Comparison of ENCODE assay signal across 8 mouse cellular contexts in the genomic region with DNA sequence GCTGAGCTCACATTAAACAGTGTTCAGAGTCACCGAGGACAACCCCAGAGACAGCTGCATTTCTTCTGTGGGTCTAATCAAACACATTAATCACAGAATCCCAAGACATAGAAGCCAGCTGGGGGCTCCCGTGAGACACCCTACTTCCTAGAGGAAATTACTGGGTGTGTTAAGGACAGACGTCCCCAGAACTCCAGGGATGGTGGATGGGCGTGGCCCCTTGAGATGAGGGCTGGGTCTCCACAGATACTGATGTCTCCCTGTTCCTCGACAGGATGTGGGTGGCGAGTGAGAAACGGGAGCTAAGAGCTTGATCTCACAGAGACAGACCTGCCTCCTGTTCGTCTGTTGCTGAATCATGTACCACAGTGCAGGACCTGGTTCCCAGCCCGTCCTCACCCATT. TPM values are rescaled to one million over a fixed set of nuclear protein-coding genes. Genes with fewer than 3 reads are reported as not detected.
DNase-seq lines count a peak whose midpoint lies in the region; ATAC-seq and TF ChIP-seq lines count a peak whose summit lies in the region.

No protein-coding gene starts in this region.

- DNase-seq in right cerebral cortex, adult 18-20 months = peak; percentile 66
- no peak for DNase-seq in right cerebral cortex, postnatal 4 days
- peak; percentile 37 for DNase-seq in forebrain, postnatal 0 days
- no peak for DNase-seq in hindbrain, embryonic 14.5 days (ENCODE audit: low spot score)
- DNase-seq in limb, embryonic 10.5 days (ENCODE audit: low spot score) = no peak
- DNase-seq in midbrain, postnatal 0 days (ENCODE audit: low spot score) = no peak
- DNase-seq in testis, postnatal 10 days (ENCODE audit: low spot score) = no peak
- no peak for DNase-seq in ovary, adult 18-20 months (ENCODE audit: low spot score)

- peaks cover 10% of the 10 kb centered on the region for H3K27me3 ChIP-seq in forebrain, postnatal 0 days (ENCODE audit: insufficient read depth, low read length)
- peaks cover 26% of the 10 kb centered on the region for H3K27me3 ChIP-seq in hindbrain, embryonic 14.5 days (ENCODE audit: control insufficient read depth, insufficient read depth, low read length)
- peaks cover 84% of the 10 kb centered on the region for H3K27me3 ChIP-seq in limb, embryonic 10.5 days (ENCODE audit: low read depth, poor library complexity, severe bottlenecking)
- peaks cover 10% of the 10 kb centered on the region for H3K27me3 ChIP-seq in midbrain, postnatal 0 days (ENCODE audit: insufficient read depth, low read length)

- no peak overlapping the region for H3K27ac ChIP-seq in forebrain, postnatal 0 days (ENCODE audit: low read depth, low read length)
- H3K27ac ChIP-seq in hindbrain, embryonic 14.5 days = no peak overlapping the region
- H3K27ac ChIP-seq in limb, embryonic 10.5 days = no peak overlapping the region
- no peak overlapping the region for H3K27ac ChIP-seq in midbrain, postnatal 0 days (ENCODE audit: low read depth, low read length)

- 11% methylated on average over 9 of the region's 9 CpGs for WGBS in forebrain, postnatal 0 days
- 6% methylated on average over 9 of the region's 9 CpGs for WGBS in hindbrain, embryonic 14.5 days
- 8% methylated on average over 9 of the region's 9 CpGs for WGBS in limb, embryonic 10.5 days
- 11% methylated on average over 9 of the region's 9 CpGs for WGBS in midbrain, postnatal 0 days

- H3K9ac ChIP-seq in forebrain, postnatal 0 days = no peak overlapping the region
- H3K9ac ChIP-seq in hindbrain, embryonic 14.5 days = peak overlapping the region; percentile 37; the same call in 1 of the 2 replicates
- no peak overlapping the region for H3K9ac ChIP-seq in midbrain, postnatal 0 days (replicated peaks; ENCODE audit: low read length, poor library complexity, severe bottlenecking)

- H3K4me2 ChIP-seq in forebrain, postnatal 0 days (ENCODE audit: low read depth) = peak overlapping the region; percentile 38; the same call in 1 of the 2 replicates
- H3K4me2 ChIP-seq in hindbrain, embryonic 14.5 days (replicated peaks) = peak overlapping the region; percentile 34
- peak overlapping the region; percentile 39 for H3K4me2 ChIP-seq in midbrain, postnatal 0 days (ENCODE audit: low read depth, low read length, poor library complexity, severe bottlenecking)

- H3K4me1 ChIP-seq in forebrain, postnatal 0 days (ENCODE audit: insufficient read depth) = 0 out of 2 replicates have a peak, but pooled peaks cover 6% of the 10 kb centered on the region
- H3K4me1 ChIP-seq in hindbrain, embryonic 14.5 days (replicated peaks; ENCODE audit: control insufficient read depth, insufficient read depth, low read length) = peaks cover 20% of the 10 kb centered on the region
- H3K4me1 ChIP-seq in limb, embryonic 10.5 days = peaks cover 22% of the 10 kb centered on the region
- H3K4me1 ChIP-seq in midbrain, postnatal 0 days (ENCODE audit: insufficient read depth, low read length) = 0 out of 2 replicates have a peak, but pooled peaks cover 5% of the 10 kb centered on the region

- TF ChIP-seq CTCF in forebrain, postnatal 0 days (IDR thresholded peaks at IDR 0.05; ENCODE audit: low read depth) = no peak; the same call in 1 of the 2 replicates
- no peak for TF ChIP-seq CTCF in midbrain, postnatal 0 days (IDR thresholded peaks at IDR 0.05)

- no peaks in the 10 kb centered on the region for H3K9me3 ChIP-seq in forebrain, postnatal 0 days (ENCODE audit: low read length)
- H3K9me3 ChIP-seq in hindbrain, embryonic 14.5 days (ENCODE audit: control insufficient read depth, low read length) = no peaks in the 10 kb centered on the region
- H3K9me3 ChIP-seq in limb, embryonic 10.5 days (replicated peaks) = no peaks in the 10 kb centered on the region
- H3K9me3 ChIP-seq in midbrain, postnatal 0 days (ENCODE audit: low read length) = no peaks in the 10 kb centered on the region

- 0 out of 2 replicates have a peak overlapping the region, but pooled peaks have one; percentile 13 for H3K4me3 ChIP-seq in forebrain, postnatal 0 days (ENCODE audit: low read depth, low read length)
- H3K4me3 ChIP-seq in hindbrain, embryonic 14.5 days (replicated peaks; ENCODE audit: low read length) = no peak overlapping the region
- peak overlapping the region; percentile 46; the same call in 1 of the 2 replicates for H3K4me3 ChIP-seq in limb, embryonic 10.5 days
- no peak overlapping the region for H3K4me3 ChIP-seq in midbrain, postnatal 0 days (ENCODE audit: low read depth, low read length)

- H3K36me3 ChIP-seq in forebrain, postnatal 0 days (ENCODE audit: insufficient read depth) = no peaks in the 10 kb centered on the region
- H3K36me3 ChIP-seq in hindbrain, embryonic 14.5 days (replicated peaks; ENCODE audit: control insufficient read depth, insufficient read depth) = no peaks in the 10 kb centered on the region
- H3K36me3 ChIP-seq in limb, embryonic 10.5 days = no peaks in the 10 kb centered on the region
- H3K36me3 ChIP-seq in midbrain, postnatal 0 days (ENCODE audit: insufficient read depth, low read length) = no peaks in the 10 kb centered on the region

- ATAC-seq in forebrain, postnatal 0 days = peak; percentile 42; the same call in 1 of the 2 replicates
- ATAC-seq in hindbrain, embryonic 14.5 days (ENCODE audit: low FRiP score) = no peak
- ATAC-seq in midbrain, postnatal 0 days (ENCODE audit: low FRiP score) = no peak

RNA-seq across cellular contexts. Expression of a gene that starts 17.7 kb away (rescaled TPM):
- 0.77 TPM in 1 of 2 replicates, not detected in the other for total RNA-seq in forebrain, postnatal 0 days (2014; rRNA removed)
- 0.27 TPM in 1 of 2 replicates, not detected in the other for polyA plus RNA-seq in forebrain, postnatal 0 days (2015; fragmentation: Nextera tagmentation; extraction: Ambion mirVana)
- 0.21 TPM in 1 of 2 replicates, not detected in the other for polyA plus RNA-seq in hindbrain, embryonic 14.5 days (2014; fragmentation: Nextera tagmentation; extraction: Ambion mirVana)
- polyA plus RNA-seq in limb, embryonic 10.5 days (2016; fragmentation: Nextera tagmentation; extraction: Ambion mirVana) = not detected in 2 replicates
- total RNA-seq in midbrain, postnatal 0 days (2014; rRNA removed) = 0.93 and 3.5 TPM in 2 replicates
- 0.15 and 0.37 TPM in 2 replicates for polyA plus RNA-seq in midbrain, postnatal 0 days (2015; fragmentation: Nextera tagmentation; extraction: Ambion mirVana)

RNA-seq across cellular contexts. Expression of a gene that starts 33.6 kb away (rescaled TPM):
- 38.1 and 40.9 TPM in 2 replicates for total RNA-seq in forebrain, postnatal 0 days (2014; rRNA removed)
- 23.8 and 27.3 TPM in 2 replicates for polyA plus RNA-seq in forebrain, postnatal 0 days (2015; fragmentation: Nextera tagmentation; extraction: Ambion mirVana)
- polyA plus RNA-seq in hindbrain, embryonic 14.5 days (2014; fragmentation: Nextera tagmentation; extraction: Ambion mirVana) = 22.9 and 23.4 TPM in 2 replicates
- polyA plus RNA-seq in limb, embryonic 10.5 days (2016; fragmentation: Nextera tagmentation; extraction: Ambion mirVana) = 84.2 and 86.1 TPM in 2 replicates
- 29.4 and 41.3 TPM in 2 replicates for total RNA-seq in midbrain, postnatal 0 days (2014; rRNA removed)
- polyA plus RNA-seq in midbrain, postnatal 0 days (2015; fragmentation: Nextera tagmentation; extraction: Ambion mirVana) = 23.4 and 25.0 TPM in 2 replicates

Comparison
In these comparisons a context has a peak if more than half of its experiments do, and no peak if none do; other contexts are left out.
1. DNase-seq: peak in right cerebral cortex, adult 18-20 months (single experiment) and forebrain, postnatal 0 days (single experiment); none in right cerebral cortex, postnatal 4 days (single experiment), hindbrain, embryonic 14.5 days (single experiment), limb, embryonic 10.5 days (single experiment), midbrain, postnatal 0 days (single experiment), testis, postnatal 10 days (single experiment) and ovary, adult 18-20 months (single experiment).
2. H3K4me3 ChIP-seq: peak in forebrain, postnatal 0 days (single experiment) and limb, embryonic 10.5 days (single experiment); none in hindbrain, embryonic 14.5 days (single experiment) and midbrain, postnatal 0 days (single experiment).
3. Peak in every context shown above with its lines, with median percentiles within 50 percentile points of each other: H3K4me2 ChIP-seq.